In the genomic region with DNA sequence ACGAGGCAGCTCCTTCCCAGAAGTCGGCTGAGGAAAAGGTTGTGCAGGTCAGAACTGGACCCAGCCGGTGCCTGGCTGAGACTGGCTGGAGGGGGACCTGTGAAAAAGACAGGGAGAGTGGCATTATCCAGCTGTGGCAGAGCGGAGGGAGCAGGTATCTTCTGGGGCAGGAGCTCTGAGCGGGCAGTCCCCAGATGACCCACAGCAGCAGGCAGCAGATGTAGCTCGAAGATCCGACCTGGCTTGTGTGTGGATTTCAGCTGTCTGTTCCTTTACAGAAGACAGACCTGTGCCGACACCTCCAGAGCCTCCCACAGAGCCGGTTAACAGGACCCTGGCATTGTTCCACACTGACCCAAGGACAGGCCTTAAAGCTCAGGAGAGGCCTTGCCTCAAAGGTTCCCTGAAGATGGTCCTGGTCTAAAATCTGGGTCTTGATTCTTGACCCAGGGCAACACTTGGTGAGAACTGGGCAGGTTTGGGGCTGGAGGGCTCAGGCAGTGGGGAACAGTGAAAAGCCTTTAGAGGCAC, we compare ENCODE assay signal across 12 mouse cellular contexts. TPM values are rescaled to one million over a fixed set of nuclear protein-coding genes. Genes with fewer than 3 reads are reported as not detected.
DNase-seq lines count a peak whose midpoint lies in the region; ATAC-seq lines count a peak whose summit lies in the region.
"Had no signal": no experiment of that assay in that cellular context is flagged by ENCODE, and none has a peak within 500 bp of the region (broad histone marks: within the 10 kb centered on the region; RNA-seq: fewer than 3 reads in every experiment).

No protein-coding gene starts in this region.

- intact Hi-C loops in heart, postnatal 25 days (cut with DNase I) = no loop called here

- no peak for ATAC-seq in neural tube, embryonic 13.5 days (ENCODE audit: low read depth)
- ATAC-seq: forebrain, embryonic 15.5 days had no signal

- peak; percentile 73 for DNase-seq in heart, embryonic 10.5 days (ENCODE audit: low spot score)
- no peak for DNase-seq in heart, postnatal 25 days (ENCODE audit: low spot score)
- peak; percentile 59 for DNase-seq in kidney, adult 9 months
- no peak for DNase-seq in kidney, postnatal 14 days
- DNase-seq in neural tube, embryonic 10.5 days (ENCODE audit: extremely low spot score, low spot score) = no peak
- DNase-seq in layer of hippocampus, adult 8-10 months (ENCODE audit: low spot score in 2 of 2) = no peak
- DNase-seq: embryo, embryonic 11 days had no signal

- no peak overlapping the region for H3K9ac ChIP-seq in neural tube, embryonic 13.5 days
- H3K9ac ChIP-seq: forebrain, embryonic 15.5 days had no signal

- H3K4me1 ChIP-seq in heart, embryonic 10.5 days = peaks cover 22% of the 10 kb centered on the region
- peaks cover 14% of the 10 kb centered on the region for H3K4me1 ChIP-seq in neural tube, embryonic 13.5 days (replicated peaks)
- H3K4me1 ChIP-seq: forebrain, embryonic 15.5 days had no signal

- H3K27ac ChIP-seq in heart, embryonic 10.5 days = no peak overlapping the region
- peak overlapping the region; percentile 34 for H3K27ac ChIP-seq in neural tube, embryonic 13.5 days (replicated peaks)
- H3K27ac ChIP-seq: forebrain, embryonic 15.5 days had no signal

- WGBS in heart, embryonic 10.5 days = 88% methylated on average over 9 of the region's 9 CpGs
- 89% methylated on average over 9 of the region's 9 CpGs for WGBS in neural tube, embryonic 13.5 days

- no peak overlapping the region for H3K4me2 ChIP-seq in neural tube, embryonic 13.5 days
- H3K4me2 ChIP-seq: forebrain, embryonic 15.5 days had no signal

- H3K4me3 ChIP-seq in heart, embryonic 10.5 days = no peak overlapping the region
- no peak overlapping the region for H3K4me3 ChIP-seq in neural tube, embryonic 13.5 days
- H3K4me3 ChIP-seq: forebrain, embryonic 15.5 days had no signal

- H3K36me3 ChIP-seq in heart, embryonic 10.5 days = peaks cover 72% of the 10 kb centered on the region
- H3K36me3 ChIP-seq in neural tube, embryonic 13.5 days = peaks cover 72% of the 10 kb centered on the region

- no peaks in the 10 kb centered on the region for H3K27me3 ChIP-seq in heart, embryonic 10.5 days (ENCODE audit: insufficient read depth, poor library complexity, severe bottlenecking)
- H3K27me3 ChIP-seq in neural tube, embryonic 13.5 days = no peaks in the 10 kb centered on the region
- H3K27me3 ChIP-seq: CH12.LX; forebrain, embryonic 15.5 days had no signal

- H3K9me3 ChIP-seq in heart, embryonic 10.5 days = no peaks in the 10 kb centered on the region
- no peaks in the 10 kb centered on the region for H3K9me3 ChIP-seq in neural tube, embryonic 13.5 days
- H3K9me3 ChIP-seq: forebrain, embryonic 15.5 days had no signal

RNA-seq across cellular contexts. Expression of a gene that starts 7.2 kb away (rescaled TPM):
- polyA plus RNA-seq in heart, embryonic 10.5 days (2016; fragmentation: Nextera tagmentation; extraction: Ambion mirVana) = 4.7 and 6.4 TPM in 2 replicates
- total RNA-seq in heart, postnatal 25 days (2021) = 1 to 10 TPM; 5.1 to 5.4 TPM
- polyA plus RNA-seq in neural tube, embryonic 13.5 days (2015; fragmentation: Nextera tagmentation; extraction: Ambion mirVana) = 4.9 and 7.2 TPM in 2 replicates
- 10 to 100 TPM; 67.9 to 92.0 (median 76.6) TPM for total RNA-seq in layer of hippocampus, adult 8-10 months (2022)

RNA-seq across cellular contexts. Expression of a gene that starts 10.6 kb away (rescaled TPM):
- 41.9 and 53.4 TPM in 2 replicates for polyA plus RNA-seq in heart, embryonic 10.5 days (2016; fragmentation: Nextera tagmentation; extraction: Ambion mirVana)
- 10 to 100 TPM; 17.2 TPM for total RNA-seq in heart, postnatal 25 days (2021)
- 55.5 and 58.7 TPM in 2 replicates for polyA plus RNA-seq in neural tube, embryonic 13.5 days (2015; fragmentation: Nextera tagmentation; extraction: Ambion mirVana)
- 10 to 100 TPM; 41.4 to 55.0 (median 46.9) TPM for total RNA-seq in layer of hippocampus, adult 8-10 months (2022)

RNA-seq across cellular contexts. Expression of a gene that starts 20.6 kb away (rescaled TPM):
- polyA plus RNA-seq in heart, embryonic 10.5 days (2016; fragmentation: Nextera tagmentation; extraction: Ambion mirVana) = 0.05 TPM in 1 of 2 replicates, not detected in the other
- not detected for total RNA-seq in heart, postnatal 25 days (2021)
- polyA plus RNA-seq in neural tube, embryonic 13.5 days (2015; fragmentation: Nextera tagmentation; extraction: Ambion mirVana) = not detected in 2 replicates
- total RNA-seq in layer of hippocampus, adult 8-10 months (2022) = under 1 TPM in 2 of 4 experiments, not detected in 2; 0.20 to 0.23 TPM
- total RNA-seq: adrenal gland, adult 2 months; CH12.LX; gastrocnemius, postnatal 14 days had no signal
- polyA plus RNA-seq: adrenal gland, adult 2 months had no signal

RNA-seq across cellular contexts. Expression of a gene that starts 57.4 kb away (rescaled TPM):
- polyA plus RNA-seq in heart, embryonic 10.5 days (2016; fragmentation: Nextera tagmentation; extraction: Ambion mirVana) = 159 and 233 TPM in 2 replicates
- total RNA-seq in heart, postnatal 25 days (2021) = 1 to 10 TPM; 6.7 to 6.9 TPM
- 248 and 255 TPM in 2 replicates for polyA plus RNA-seq in neural tube, embryonic 13.5 days (2015; fragmentation: Nextera tagmentation; extraction: Ambion mirVana)
- 1 to 10 TPM; 4.2 to 6.6 (median 5.5) TPM for total RNA-seq in layer of hippocampus, adult 8-10 months (2022)
- total RNA-seq: CH12.LX had no signal

Comparison
In these comparisons a context has a peak if more than half of its experiments do, and no peak if none do; other contexts are left out.
1. DNase-seq: peak in heart, embryonic 10.5 days (single experiment) and kidney, adult 9 months (single experiment); none in heart, postnatal 25 days (single experiment), kidney, postnatal 14 days (single experiment), neural tube, embryonic 10.5 days (single experiment) and layer of hippocampus, adult 8-10 months (0 of 2).
2. RNA of a gene that starts 7.2 kb away (total RNA-seq): 67.9 to 92.0 TPM in layer of hippocampus, adult 8-10 months; 5.1 to 5.4 TPM in heart, postnatal 25 days; every median in the first group is over 10 times any median in the second.